Mouse (Mus musculus) forebrain, embryonic 14.5 days (tissue): ENCODE data around the gene Ifi214. TPM values are rescaled to one million over a fixed set of nuclear protein-coding genes. Genes with fewer than 3 reads are reported as not detected.
"Not testable (repeated sequence)": the region's sequence is repeated elsewhere in the genome, so short reads cannot be mapped to it uniquely, and the experiment has no call there.

Source experiments
- ATAC-seq: fragments of 200-750 bp; cut with Nextera tagmentation; 2 replicates; pipeline ENCODE4 v1.8.0; 2017; ENCODE audit warnings: mild to moderate bottlenecking, moderate library complexity
- DNase-seq: peaks from one replicate; pipeline ENCODE4 v3.0.0-alpha.2; 2015; ENCODE audit warnings: low spot score
- H3K27ac ChIP-seq: fragments of 300-500 bp; sonication (generic); 2 replicates; pipeline ENCODE4 v1.5.1; 2014; ENCODE audit warnings: low read depth, mild to moderate bottlenecking, control low read depth, low read length, moderate library complexity
- H3K27me3 ChIP-seq: fragments of 300-500 bp; sonication (generic); replicated peaks from 2 replicates; pipeline ENCODE4 v1.6.1; 2014; ENCODE audit warnings: low read length, control low read depth, mixed read lengths; ENCODE audit not compliant: control insufficient read depth, insufficient read depth
- H3K36me3 ChIP-seq: fragments of 300-500 bp; sonication (generic); 2 replicates; pipeline ENCODE4 v1.6.1; 2014; ENCODE audit warnings: low read length, control low read depth; ENCODE audit not compliant: control insufficient read depth, insufficient read depth
- H3K4me1 ChIP-seq: fragments of 300-500 bp; sonication (generic); 2 replicates; pipeline ENCODE4 v1.6.1; 2014; ENCODE audit warnings: antibody characterized with exemption, low read length, control low read depth; ENCODE audit not compliant: control insufficient read depth, insufficient read depth
- H3K4me2 ChIP-seq: fragments of 300-500 bp; sonication (generic); 2 replicates; pipeline ENCODE4 v1.6.1; 2014; ENCODE audit warnings: mild to moderate bottlenecking, control low read depth, low read length
- H3K4me3 ChIP-seq: fragments of 300-500 bp; sonication (generic); 2 replicates; pipeline ENCODE4 v1.5.1; 2014; ENCODE audit warnings: low read depth, low read length, control low read depth
- H3K9ac ChIP-seq: fragments of 300-500 bp; sonication (generic); 2 replicates; pipeline ENCODE4 v1.6.1; 2014; ENCODE audit warnings: mild to moderate bottlenecking, low read length, control low read depth, moderate library complexity
- H3K9me3 ChIP-seq: fragments of 300-500 bp; sonication (generic); replicated peaks from 2 replicates; pipeline ENCODE4 v1.6.1; 2016; ENCODE audit warnings: low read length, control low read depth, mixed read lengths; ENCODE audit not compliant: control insufficient read depth
- WGBS: fragments of 180-500 bp; shearing (Covaris S2); extraction: QIAGEN DNeasy Blood & Tissue Kit; methylation state at CpG from one replicate; pipeline ENCODE4 v1.1.7; 2014; 5-methylcytosine and 5-hydroxymethylcytosine counted together
- microRNA-seq: library from miRNA; unstranded; fragments of <30 nt; microRNA quantifications from one replicate; pipeline ENCODE4, GENCODE M21; 2016
- polyA plus RNA-seq: library from polyadenylated mRNA; unstranded; fragments of >200 nt; fragmentation: Nextera tagmentation; extraction: Ambion mirVana; gene quantifications from 2 replicates; pipeline ENCODE4 v1.2.1, GENCODE M21; 2014

The Ifi214 gene
- polyA plus RNA-seq, 1 experiment from 2014 or later = not detected

DNA sequence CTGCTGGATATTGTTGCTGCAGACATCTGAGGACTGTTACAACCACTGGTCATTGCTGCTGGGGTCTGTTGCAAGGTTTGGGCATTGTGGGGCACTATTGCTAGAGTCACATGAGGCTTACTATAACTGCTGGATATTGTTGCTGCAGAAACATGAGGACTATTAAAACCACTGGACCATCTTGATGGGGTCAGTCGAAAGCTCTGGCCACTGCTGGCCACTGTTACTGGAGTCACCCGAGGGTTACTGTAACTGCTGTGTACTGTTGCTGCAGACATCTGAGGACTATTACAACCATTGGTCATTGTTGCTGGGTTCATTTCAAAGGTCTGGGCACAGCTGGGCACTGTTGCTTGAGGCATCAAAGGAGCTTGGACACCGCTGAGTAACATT, 54.6 kb downstream of the Ifi214 start:
- not testable (repeated sequence) for H3K4me3 ChIP-seq, H3K9ac ChIP-seq, ATAC-seq, H3K36me3 ChIP-seq, H3K27me3 ChIP-seq, H3K4me1 ChIP-seq, H3K9me3 ChIP-seq, H3K4me2 ChIP-seq, DNase-seq, H3K27ac ChIP-seq
- 84% methylated on average over 3 of the region's 3 CpGs for WGBS

DNA sequence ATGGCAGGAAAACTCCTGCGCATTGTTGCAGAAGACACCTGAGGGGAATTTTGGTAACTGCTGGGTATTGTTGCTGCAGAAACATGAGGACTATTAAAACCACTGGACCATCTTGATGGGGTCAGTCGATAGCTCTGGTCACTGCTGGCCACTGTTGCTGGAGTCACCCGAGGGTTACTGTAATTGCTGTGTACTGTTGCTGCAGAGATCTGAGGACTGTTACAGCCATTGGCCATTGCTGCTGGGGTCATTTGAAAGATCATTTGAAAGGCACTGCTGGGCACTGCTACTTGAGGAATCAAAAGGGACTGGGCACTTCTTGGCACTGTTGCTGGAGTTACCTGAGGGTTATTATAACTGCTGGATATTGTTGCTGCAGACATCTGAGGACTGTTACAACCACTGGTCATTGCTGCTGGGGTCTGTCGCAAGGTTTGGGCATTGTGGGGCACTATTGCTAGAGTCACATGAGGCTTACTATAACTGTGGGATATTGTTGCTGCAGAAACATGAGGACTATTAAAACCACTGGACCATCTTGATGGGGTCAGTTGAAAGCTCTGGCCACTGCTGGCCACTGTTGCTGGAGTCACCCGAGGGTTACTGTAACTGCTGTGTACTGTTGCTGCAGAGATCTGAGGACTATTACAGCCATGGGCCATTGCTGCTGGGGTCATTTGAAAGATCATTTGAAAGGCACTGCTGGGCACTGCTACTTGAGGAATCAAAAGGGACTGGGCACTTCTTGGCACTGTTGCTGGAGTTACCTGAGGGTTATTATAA, 55.2 kb downstream of the Ifi214 start:
- not testable (repeated sequence) for H3K4me1 ChIP-seq, H3K9me3 ChIP-seq, H3K9ac ChIP-seq, H3K4me3 ChIP-seq, DNase-seq, H3K27me3 ChIP-seq, H3K27ac ChIP-seq, H3K4me2 ChIP-seq, ATAC-seq, H3K36me3 ChIP-seq
- 89% methylated on average over 5 of the region's 5 CpGs for WGBS

Small RNAs within 50 kb of the gene (microRNA-seq; reads per million reads assigned to microRNA genes)
- gene Gm44481 = not detected

Other genes with a start within 250 kb of the Ifi214 start
- 10.5 and 12.0 TPM in 2 replicates for gene Ackr1, start 202.2 kb downstream of the Ifi214 start, polyA plus RNA-seq
- 2.3 and 4.0 TPM in 2 replicates for gene Aim2, start 185.1 kb downstream of the Ifi214 start, polyA plus RNA-seq
- 59.8 and 77.6 TPM in 2 replicates for gene Cadm3, start 168.3 kb downstream of the Ifi214 start, polyA plus RNA-seq
- 0.08 TPM in 1 of 2 replicates, not detected in the other for gene Ifi206, start 44.9 kb downstream of the Ifi214 start, polyA plus RNA-seq
- not detected in 2 replicates for gene Ifi213, start 63.3 kb upstream of the Ifi214 start, polyA plus RNA-seq
- 0.10 TPM in 1 of 2 replicates, not detected in the other for gene Ifi209, start 95.0 kb upstream of the Ifi214 start, polyA plus RNA-seq
- not detected in 2 replicates for gene Ifi208, start 137.7 kb upstream of the Ifi214 start, polyA plus RNA-seq
- gene Ifi207, start 205.8 kb upstream of the Ifi214 start, polyA plus RNA-seq = 0.27 and 0.54 TPM in 2 replicates
- 0.45 and 0.93 TPM in 2 replicates for gene Ifi204, start 231.0 kb upstream of the Ifi214 start, polyA plus RNA-seq